Mouse (Mus musculus) C2C12 (cell line): Measurements from ENCODE around the gene Gm11437.

ENCODE experiments used
- CEBPB ChIP-seq: IDR thresholded peaks from one replicate; pipeline ENCODE4 v1.6.1; 2011; ENCODE audit warnings: low read depth, mild to moderate bottlenecking, control low read depth, moderate library complexity
- CTCF ChIP-seq: IDR thresholded peaks from one replicate; pipeline ENCODE4 v1.5.1; 2011; ENCODE audit not compliant: control insufficient read depth, insufficient read depth, insufficient read length
- FOSL1 ChIP-seq: IDR thresholded peaks from one replicate; pipeline ENCODE4 v1.8.0; 2011; ENCODE audit warnings: mild to moderate bottlenecking, low read length; ENCODE audit not compliant: poor library complexity, insufficient read depth, severe bottlenecking
- MAX ChIP-seq: IDR thresholded peaks from one replicate; pipeline ENCODE4 v1.6.1; 2011; ENCODE audit warnings: mild to moderate bottlenecking, control low read depth
- MYOD1 ChIP-seq: IDR thresholded peaks from one replicate; pipeline ENCODE4 v1.6.1; 2011; ENCODE audit warnings: low read depth; ENCODE audit not compliant: control insufficient read depth, insufficient read length
- MYOG ChIP-seq: IDR thresholded peaks from one replicate; pipeline ENCODE4 v1.6.1; 2011; ENCODE audit not compliant: control insufficient read depth, insufficient read length; ENCODE audit errors: extremely low read depth
- USF1 ChIP-seq: IDR thresholded peaks from one replicate; pipeline ENCODE4 v1.6.1; 2011; ENCODE audit warnings: low read depth, mild to moderate bottlenecking, control low read depth, moderate library complexity

DNA sequence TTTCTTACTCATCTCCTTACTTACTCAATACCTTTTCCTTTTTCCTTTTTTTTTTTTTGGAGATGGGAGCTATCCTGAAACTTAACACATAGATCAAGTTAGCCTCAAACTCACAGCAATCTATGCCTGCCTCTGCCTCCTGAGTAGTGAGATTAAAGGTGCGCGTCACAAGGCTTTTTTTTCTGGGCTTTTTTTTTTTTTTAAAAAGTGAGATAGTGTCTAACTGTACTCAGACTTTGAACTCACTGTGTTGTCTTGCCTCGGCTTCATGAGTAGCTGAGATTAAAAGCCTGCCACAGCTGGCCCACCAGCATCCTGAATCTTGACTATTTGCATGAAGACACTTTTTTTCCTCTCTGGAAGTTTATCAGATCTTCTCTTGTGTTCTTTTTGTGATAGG lies 21.3 kb upstream of the Gm11437 start:
- TF ChIP-seq MYOD1 (no peak), CTCF (no peak), MAX (no peak), USF1 (no peak), FOSL1 (no peak), CEBPB (no peak), MYOG (no peak)
